Mouse (Mus musculus) R1 (cell line): ENCODE measurements around the gene Glcci1.

Source experiments
- DNase-seq: peaks from one replicate; pipeline ENCODE4 v3.0.0-alpha.2; 2018; ENCODE audit warnings: low read depth, low spot score

Glcci1 gene

GRCm38 (mm10) chr6:8509551-8509950 lies at the start of gene Glcci1:
TSS of gene Glcci1 (plus strand) at chr6:8509600.
- peak; percentile 42 for DNase-seq

GRCm38 (mm10) chr6:8462447-8462846 lies 47.0 kb upstream of the Glcci1 start:
- DNase-seq: no peak

GRCm38 (mm10) chr6:8465388-8465787 lies 44.0 kb upstream of the Glcci1 start:
- DNase-seq: no peak

GRCm38 (mm10) chr6:8465985-8466384 lies 43.4 kb upstream of the Glcci1 start:
- no peak for DNase-seq

GRCm38 (mm10) chr6:8467667-8468337 lies 41.6 kb upstream of the Glcci1 start:
- DNase-seq: peak; percentile 17

GRCm38 (mm10) chr6:8469918-8470317 lies 39.5 kb upstream of the Glcci1 start:
- no peak for DNase-seq

- no peak for DNase-seq
These were observed 37.3 kb upstream of the Glcci1 start for GRCm38 (mm10) chr6:8472125-8472524.

GRCm38 (mm10) chr6:8472915-8473314 lies 36.5 kb upstream of the Glcci1 start:
- no peak for DNase-seq

GRCm38 (mm10) chr6:8473498-8473897 lies 35.9 kb upstream of the Glcci1 start:
- no peak for DNase-seq

- no peak for DNase-seq
These were observed 35.1 kb upstream of the Glcci1 start for GRCm38 (mm10) chr6:8474316-8474715.

GRCm38 (mm10) chr6:8474820-8475219 lies 34.6 kb upstream of the Glcci1 start:
- no peak for DNase-seq

- DNase-seq: no peak
These were observed 30.2 kb upstream of the Glcci1 start for GRCm38 (mm10) chr6:8479176-8479575.

- DNase-seq: no peak
These were observed 24.7 kb upstream of the Glcci1 start for GRCm38 (mm10) chr6:8484437-8485275.

- peak; percentile 52 for DNase-seq
These were observed 23.8 kb upstream of the Glcci1 start for GRCm38 (mm10) chr6:8485414-8486175.

- no peak for DNase-seq
These were observed 22.9 kb upstream of the Glcci1 start for GRCm38 (mm10) chr6:8486391-8487043.

GRCm38 (mm10) chr6:8487044-8487853 lies 22.2 kb upstream of the Glcci1 start:
- DNase-seq: no peak

- no peak for DNase-seq
These were observed 21.2 kb upstream of the Glcci1 start for GRCm38 (mm10) chr6:8488249-8488648.

GRCm38 (mm10) chr6:8489266-8489665 lies 20.1 kb upstream of the Glcci1 start:
- no peak for DNase-seq

GRCm38 (mm10) chr6:8489938-8490585 lies 19.3 kb upstream of the Glcci1 start:
- DNase-seq: no peak

- DNase-seq: no peak
These were observed 17.2 kb upstream of the Glcci1 start for GRCm38 (mm10) chr6:8492248-8492647.
